Mouse (Mus musculus): Measurements from ENCODE around the gene Mdm4. TPM values are rescaled to one million over a fixed set of nuclear protein-coding genes. Genes with fewer than 3 reads are reported as not detected.

The Mdm4 gene
- polyA plus RNA-seq, 1 experiment from 2014 or later = 36.7 TPM

GRCm38 (mm10) chr1:132977402-132977801, 53.0 kb downstream of the Mdm4 start:
- Histone ChIP-seq H3K9ac (no peak overlapping the region), H3K27me3 (no peaks in the 10 kb centered on the region), H3K9me3 (no peaks in the 10 kb centered on the region), H3K4me1 (no peaks in the 10 kb centered on the region), H3K4me2 (no peak overlapping the region), H3K27ac (no peak overlapping the region), H3K4me3 (no peak overlapping the region), H3K36me3 (0 out of 2 replicates have a peak, but pooled peaks cover 6% of the 10 kb centered on the region)
- 52% methylated on average over 1 of the region's 1 CpGs for WGBS
- no peak for ATAC-seq (ENCODE audit: borderline replicate concordance, extremely low read depth, low FRiP score, low TSS enrichment)

GRCm38 (mm10) chr1:132968659-132969058, 61.7 kb downstream of the Mdm4 start:
- no peak overlapping the region for H3K9ac ChIP-seq
- H3K9me3 ChIP-seq = no peaks in the 10 kb centered on the region
- no peak overlapping the region for H3K27ac ChIP-seq
- no peaks in the 10 kb centered on the region for H3K4me1 ChIP-seq
- H3K4me3 ChIP-seq = no peak overlapping the region
- H3K36me3 ChIP-seq = no peaks in the 10 kb centered on the region
- 27% methylated on average over 6 of the region's 6 CpGs for WGBS
- no peak overlapping the region for H3K4me2 ChIP-seq
- no peak for ATAC-seq (ENCODE audit: borderline replicate concordance, extremely low read depth, low FRiP score, low TSS enrichment)
- no peaks in the 10 kb centered on the region for H3K27me3 ChIP-seq

- Histone ChIP-seq H3K36me3 (no peaks in the 10 kb centered on the region), H3K9ac (no peak overlapping the region), H3K4me1 (no peaks in the 10 kb centered on the region), H3K4me3 (no peak overlapping the region), H3K27ac (no peak overlapping the region), H3K27me3 (no peaks in the 10 kb centered on the region), H3K9me3 (no peaks in the 10 kb centered on the region), H3K4me2 (no peak overlapping the region)
- 67% methylated on average over 4 of the region's 4 CpGs for WGBS
- ATAC-seq (ENCODE audit: borderline replicate concordance, extremely low read depth, low FRiP score, low TSS enrichment) = no peak
Measured at GRCm38 (mm10) chr1:132964691-132965090, 65.7 kb downstream of the Mdm4 start.

GRCm38 (mm10) chr1:132964106-132964505, 66.3 kb downstream of the Mdm4 start:
- Histone ChIP-seq H3K4me2 (no peak overlapping the region), H3K36me3 (no peaks in the 10 kb centered on the region), H3K9ac (no peak overlapping the region), H3K27me3 (no peaks in the 10 kb centered on the region), H3K4me3 (no peak overlapping the region), H3K9me3 (no peaks in the 10 kb centered on the region), H3K27ac (no peak overlapping the region), H3K4me1 (no peaks in the 10 kb centered on the region)
- 71% methylated on average over 2 of the region's 2 CpGs for WGBS
- ATAC-seq (ENCODE audit: borderline replicate concordance, extremely low read depth, low FRiP score, low TSS enrichment) = no peak

- Histone ChIP-seq H3K36me3 (no peaks in the 10 kb centered on the region), H3K9ac (no peak overlapping the region), H3K4me3 (no peak overlapping the region), H3K27ac (no peak overlapping the region), H3K4me1 (no peaks in the 10 kb centered on the region), H3K27me3 (no peaks in the 10 kb centered on the region), H3K9me3 (no peaks in the 10 kb centered on the region), H3K4me2 (no peak overlapping the region)
- ATAC-seq (ENCODE audit: borderline replicate concordance, extremely low read depth, low FRiP score, low TSS enrichment) = no peak
- WGBS = 83% methylated on average over 3 of the region's 3 CpGs
Measured at GRCm38 (mm10) chr1:132961751-132962150, 68.6 kb downstream of the Mdm4 start.

- WGBS = 80% methylated on average over 5 of the region's 5 CpGs
- Histone ChIP-seq H3K36me3 (no peaks in the 10 kb centered on the region), H3K4me3 (no peak overlapping the region), H3K27ac (no peak overlapping the region), H3K9me3 (no peaks in the 10 kb centered on the region), H3K4me1 (no peaks in the 10 kb centered on the region), H3K4me2 (no peak overlapping the region), H3K9ac (no peak overlapping the region), H3K27me3 (no peaks in the 10 kb centered on the region)
- ATAC-seq (ENCODE audit: borderline replicate concordance, extremely low read depth, low FRiP score, low TSS enrichment) = no peak
Measured at GRCm38 (mm10) chr1:132956809-132957208, 73.6 kb downstream of the Mdm4 start.

GRCm38 (mm10) chr1:132947811-132948210, 82.5 kb downstream of the Mdm4 start:
- WGBS = 60% methylated on average over 7 of the region's 7 CpGs
- Histone ChIP-seq H3K4me2 (no peak overlapping the region), H3K27ac (no peak overlapping the region), H3K4me1 (no peaks in the 10 kb centered on the region), H3K4me3 (no peak overlapping the region), H3K9me3 (no peaks in the 10 kb centered on the region), H3K27me3 (no peaks in the 10 kb centered on the region), H3K9ac (no peak overlapping the region), H3K36me3 (no peaks in the 10 kb centered on the region)
- no peak for ATAC-seq (ENCODE audit: borderline replicate concordance, extremely low read depth, low FRiP score, low TSS enrichment)

GRCm38 (mm10) chr1:132945826-132946225, 84.5 kb downstream of the Mdm4 start:
- Histone ChIP-seq H3K9me3 (no peaks in the 10 kb centered on the region), H3K4me1 (no peaks in the 10 kb centered on the region), H3K4me2 (no peak overlapping the region), H3K9ac (no peak overlapping the region), H3K36me3 (no peaks in the 10 kb centered on the region), H3K4me3 (no peak overlapping the region), H3K27ac (no peak overlapping the region), H3K27me3 (no peaks in the 10 kb centered on the region)
- ATAC-seq (ENCODE audit: borderline replicate concordance, extremely low read depth, low FRiP score, low TSS enrichment) = no peak
- WGBS = 43% methylated on average over 8 of the region's 8 CpGs

GRCm38 (mm10) chr1:132938975-132939374, 91.4 kb downstream of the Mdm4 start:
- H3K4me3 ChIP-seq = no peak overlapping the region
- no peaks in the 10 kb centered on the region for H3K4me1 ChIP-seq
- H3K4me2 ChIP-seq = no peak overlapping the region
- ATAC-seq (ENCODE audit: borderline replicate concordance, extremely low read depth, low FRiP score, low TSS enrichment) = no peak
- no peak overlapping the region for H3K27ac ChIP-seq
- no peaks in the 10 kb centered on the region for H3K27me3 ChIP-seq
- no peaks in the 10 kb centered on the region for H3K9me3 ChIP-seq
- no peaks in the 10 kb centered on the region for H3K36me3 ChIP-seq
- WGBS = 59% methylated on average over 8 of the region's 8 CpGs
- no peak overlapping the region for H3K9ac ChIP-seq

GRCm38 (mm10) chr1:132937296-132938030, 92.9 kb downstream of the Mdm4 start:
- Histone ChIP-seq H3K36me3 (no peaks in the 10 kb centered on the region), H3K4me3 (no peak overlapping the region), H3K9ac (no peak overlapping the region), H3K27me3 (no peaks in the 10 kb centered on the region), H3K4me1 (no peaks in the 10 kb centered on the region), H3K4me2 (no peak overlapping the region), H3K27ac (no peak overlapping the region), H3K9me3 (no peaks in the 10 kb centered on the region)
- no peak for ATAC-seq (ENCODE audit: borderline replicate concordance, extremely low read depth, low FRiP score, low TSS enrichment)
- WGBS = 81% methylated on average over 26 of the region's 26 CpGs

GRCm38 (mm10) chr1:132934856-132935255, 95.5 kb downstream of the Mdm4 start:
- Histone ChIP-seq H3K36me3 (no peaks in the 10 kb centered on the region), H3K9ac (no peak overlapping the region), H3K4me3 (no peak overlapping the region), H3K9me3 (no peaks in the 10 kb centered on the region), H3K27ac (no peak overlapping the region), H3K4me1 (no peaks in the 10 kb centered on the region), H3K4me2 (no peak overlapping the region), H3K27me3 (no peaks in the 10 kb centered on the region)
- peak; percentile 34; the same call in 1 of the 2 replicates for ATAC-seq (ENCODE audit: borderline replicate concordance, extremely low read depth, low FRiP score, low TSS enrichment)
- WGBS = 35% methylated on average over 7 of the region's 7 CpGs

- no peaks in the 10 kb centered on the region for H3K36me3 ChIP-seq
- H3K9ac ChIP-seq = no peak overlapping the region
- H3K4me1 ChIP-seq = no peaks in the 10 kb centered on the region
- 39% methylated on average over 2 of the region's 2 CpGs for WGBS
- H3K4me3 ChIP-seq = no peak overlapping the region
- no peak overlapping the region for H3K4me2 ChIP-seq
- no peaks in the 10 kb centered on the region for H3K27me3 ChIP-seq
- no peak for ATAC-seq (ENCODE audit: borderline replicate concordance, extremely low read depth, low FRiP score, low TSS enrichment)
- no peak overlapping the region for H3K27ac ChIP-seq
- no peaks in the 10 kb centered on the region for H3K9me3 ChIP-seq
Measured at GRCm38 (mm10) chr1:132932421-132932820, 97.9 kb downstream of the Mdm4 start.

GRCm38 (mm10) chr1:132930291-132930690, 100.1 kb downstream of the Mdm4 start:
- Histone ChIP-seq H3K4me1 (no peaks in the 10 kb centered on the region), H3K27ac (no peak overlapping the region), H3K9ac (no peak overlapping the region), H3K4me2 (no peak overlapping the region), H3K36me3 (no peaks in the 10 kb centered on the region), H3K27me3 (no peaks in the 10 kb centered on the region), H3K4me3 (no peak overlapping the region), H3K9me3 (no peaks in the 10 kb centered on the region)
- ATAC-seq (ENCODE audit: borderline replicate concordance, extremely low read depth, low FRiP score, low TSS enrichment) = no peak
- WGBS = 66% methylated on average over 4 of the region's 4 CpGs

Measured in lung, embryonic 15.5 days (tissue).